Mouse (Mus musculus) hematopoietic stem cell, adult 5-6 weeks (primary cell): Measurements from ENCODE around the gene Rasa1. TPM values are rescaled to one million over a fixed set of nuclear protein-coding genes. Genes with fewer than 3 reads are reported as not detected.

ENCODE experiments used
- ATAC-seq, 2 experiments: fragments of 125-278 bp in 1 of 2; replicated peaks in 1 of 2; 2 replicates each; pipeline ENCODE4 v1.8.0; 2016 to 2017; ENCODE audit warnings: inconsistent platforms in 2 of 2, mild to moderate bottlenecking in 2 of 2, moderate number of reproducible peaks in 2 of 2, low read depth in 1 of 2, moderate TSS enrichment in 1 of 2; ENCODE audit not compliant: low FRiP score in 2 of 2, poor library complexity in 2 of 2, severe bottlenecking in 2 of 2, insufficient read depth in 1 of 2, low TSS enrichment in 1 of 2
- total RNA-seq: library from RNA; stranded (forward); fragments of 172-1452, 232-1000 nt; gene quantifications from 2 replicates; pipeline ENCODE4 v1.2.3, GENCODE M21; 2017

Gene Rasa1
- total RNA-seq, 1 experiment from 2014 or later = 133 TPM

DNA sequence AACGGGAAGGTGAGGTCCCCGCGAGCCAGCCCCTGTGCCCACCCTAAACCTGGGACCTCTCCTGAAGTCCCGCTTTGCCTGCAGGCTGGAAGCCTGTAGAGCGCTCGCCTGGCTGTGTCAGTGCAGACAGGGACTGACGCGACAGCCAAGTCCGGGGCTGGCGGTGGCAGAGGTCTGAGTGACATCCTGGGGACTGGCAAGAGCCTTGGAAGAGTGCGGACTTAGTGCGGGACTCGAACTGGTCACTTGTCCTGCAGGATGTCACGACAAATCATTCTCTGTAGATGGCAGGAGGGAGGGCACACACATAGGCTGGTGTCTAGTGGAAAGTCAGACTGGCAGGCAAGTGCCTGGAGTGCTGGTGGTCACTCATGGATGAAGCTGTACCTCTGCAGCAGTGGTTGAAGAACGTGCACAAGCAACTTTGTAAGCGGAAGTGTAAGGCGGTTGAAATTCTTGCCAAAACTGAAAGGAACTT, 99.2 kb downstream of the Rasa1 start:
- ATAC-seq = peak; percentile 64 to 74

DNA sequence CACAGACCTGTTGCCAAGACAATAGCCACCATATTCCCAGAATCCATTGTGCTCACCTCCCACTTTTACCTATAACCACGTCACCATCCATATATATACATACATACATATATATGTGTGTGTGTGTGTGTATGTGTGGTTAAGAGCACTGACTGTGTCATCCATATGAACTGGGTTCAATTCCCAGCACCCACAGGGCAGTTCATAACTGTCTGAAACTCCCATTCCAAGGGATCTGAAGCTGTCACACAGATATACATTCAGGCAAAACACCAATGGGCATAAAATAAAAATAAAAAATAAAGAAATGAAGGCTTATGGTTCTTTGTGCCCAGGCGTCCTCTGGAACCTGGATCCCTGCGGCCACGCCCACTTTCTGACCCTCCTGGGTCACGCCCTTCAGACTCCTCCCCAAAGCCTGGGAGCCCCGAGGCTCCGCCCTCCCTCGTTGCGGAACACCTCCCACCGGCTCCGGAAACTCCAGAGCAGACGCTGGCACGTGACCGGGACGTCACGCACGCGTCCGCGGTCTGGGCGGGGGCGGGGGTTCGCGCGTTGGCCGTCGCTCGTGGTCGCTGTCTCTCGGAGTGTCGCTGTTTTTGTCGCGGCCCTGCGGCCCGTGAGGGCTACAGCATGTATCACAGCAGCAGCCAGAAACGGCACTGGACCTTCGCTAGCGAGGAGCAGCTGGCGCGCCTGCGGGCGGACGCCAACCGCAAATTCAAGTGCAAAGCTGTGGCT, 99.9 kb downstream of the Rasa1 start, which contains the start of gene Ccnh:
Gene Ccnh, plus strand, starts transcription at position 506 of the 741 bp plus-strand sequence.
- peak; percentile 86 to 94 for ATAC-seq

Other genes with a start within 250 kb of the Rasa1 start
- gene Ccnh, start 99.7 kb downstream of the Rasa1 start, total RNA-seq = 77.7 and 116 TPM in 2 replicates